Mouse (Mus musculus) CD4-positive, CD25-positive, alpha-beta regulatory T cell, adult 4 months (primary cell): ENCODE results near the gene Dmrt1. TPM values are rescaled to one million over a fixed set of nuclear protein-coding genes. Genes with fewer than 3 reads are reported as not detected.
"Not testable (repeated sequence)": the region's sequence is repeated elsewhere in the genome, so short reads cannot be mapped to it uniquely, and the experiment has no call there.

Experiments
- ATAC-seq: one replicate; pipeline ENCODE4 v1.8.0; 2017
- polyA plus RNA-seq, 2 experiments: library from polyadenylated mRNA; unstranded; fragments of 100-300 nt; shearing (Covaris generic); gene quantifications; one replicate each; pipeline ENCODE4 v1.2.1; 2017

Dmrt1 gene
- polyA plus RNA-seq: not detected

- no peak for ATAC-seq
These were observed at the start of gene Dmrt1 for GRCm38 (mm10) chr19:25505360-25506196. Gene Dmrt1 (plus strand): TSS chr19:25505618.

- ATAC-seq: no peak
These were observed 44.7 kb upstream of the Dmrt1 start for GRCm38 (mm10) chr19:25460760-25461159.

- no peak for ATAC-seq
These were observed 43.7 kb upstream of the Dmrt1 start for GRCm38 (mm10) chr19:25461553-25462320.

GRCm38 (mm10) chr19:25475806-25476205 lies 29.6 kb upstream of the Dmrt1 start:
- not testable (repeated sequence) for ATAC-seq

- ATAC-seq: no peak
These were observed 26.2 kb upstream of the Dmrt1 start for GRCm38 (mm10) chr19:25479152-25479669.

GRCm38 (mm10) chr19:25480820-25481219 lies 24.6 kb upstream of the Dmrt1 start:
- no peak for ATAC-seq

- no peak for ATAC-seq
These were observed 18.9 kb upstream of the Dmrt1 start for GRCm38 (mm10) chr19:25486561-25486960.

GRCm38 (mm10) chr19:25487350-25487749 lies 18.1 kb upstream of the Dmrt1 start:
- ATAC-seq: no peak

- ATAC-seq: no peak
These were observed 16.9 kb upstream of the Dmrt1 start for GRCm38 (mm10) chr19:25488546-25488945.

GRCm38 (mm10) chr19:25489546-25489945 lies 15.9 kb upstream of the Dmrt1 start:
- ATAC-seq: no peak

- ATAC-seq: no peak
These were observed 8.0 kb upstream of the Dmrt1 start for GRCm38 (mm10) chr19:25497434-25497833.

- no peak for ATAC-seq
These were observed 540 bp upstream of the Dmrt1 start for GRCm38 (mm10) chr19:25504878-25505277.

GRCm38 (mm10) chr19:25506616-25507015 lies 1.2 kb downstream of the Dmrt1 start:
- no peak for ATAC-seq

- ATAC-seq: no peak
These were observed 9.6 kb downstream of the Dmrt1 start for GRCm38 (mm10) chr19:25514986-25515530.

GRCm38 (mm10) chr19:25524156-25524555 lies 18.7 kb downstream of the Dmrt1 start:
- ATAC-seq: no peak

GRCm38 (mm10) chr19:25525726-25526125 lies 20.3 kb downstream of the Dmrt1 start:
- ATAC-seq: no peak

- no peak for ATAC-seq
These were observed 24.3 kb downstream of the Dmrt1 start for GRCm38 (mm10) chr19:25529673-25530072.

- ATAC-seq: no peak
These were observed 40.4 kb downstream of the Dmrt1 start for GRCm38 (mm10) chr19:25545714-25546340.

- no peak for ATAC-seq
These were observed 41.7 kb downstream of the Dmrt1 start for GRCm38 (mm10) chr19:25547086-25547643.

- no peak for ATAC-seq
These were observed 44.9 kb downstream of the Dmrt1 start for GRCm38 (mm10) chr19:25550346-25550745.

- ATAC-seq: no peak
These were observed 45.6 kb downstream of the Dmrt1 start for GRCm38 (mm10) chr19:25551053-25551452.

- no peak for ATAC-seq
These were observed 59.0 kb downstream of the Dmrt1 start for GRCm38 (mm10) chr19:25564430-25564829.
